Mouse (Mus musculus) heart, postnatal 0 days (tissue): Measurements from ENCODE around the gene Atxn7l1.

Experiments used
- CTCF ChIP-seq: IDR thresholded peaks from 2 replicates; pipeline ENCODE4 v1.5.1; 2016; ENCODE audit warnings: antibody characterized with exemption, control low read depth, low read depth
- EP300 ChIP-seq: IDR thresholded peaks from 2 replicates; pipeline ENCODE4 v1.6.1; 2016; ENCODE audit warnings: antibody characterized with exemption, low read depth

DNA sequence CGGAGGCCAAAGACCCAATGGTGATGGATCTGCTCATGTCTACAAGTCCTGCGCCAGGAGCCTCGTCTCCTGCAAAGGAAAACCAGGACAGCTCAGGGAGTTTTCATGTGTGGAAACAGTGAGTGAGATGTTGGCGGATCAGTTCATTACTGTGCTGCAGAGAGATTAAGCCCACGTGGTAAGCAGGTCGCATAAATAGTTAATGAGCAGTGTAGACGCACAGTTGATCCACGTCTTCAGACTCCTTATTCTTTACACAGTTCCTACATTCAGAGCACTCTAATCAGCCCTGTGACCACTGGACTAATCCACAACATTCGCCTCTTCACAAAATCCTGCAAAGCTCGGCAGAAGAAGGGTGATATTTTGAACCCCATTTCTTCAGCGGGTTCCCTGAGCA lies 118.4 kb downstream of the Atxn7l1 start:
- no peak for TF ChIP-seq EP300
- TF ChIP-seq CTCF, result no peak
